In genomic region chr2:168600750-168601490, GRCm38 (mm10) we compare ENCODE assay signal across 9 mouse cellular contexts. TPM values are rescaled to one million over a fixed set of nuclear protein-coding genes. Genes with fewer than 3 reads are reported as not detected.
DNase-seq lines count a peak whose midpoint lies in the region; ATAC-seq lines count a peak whose summit lies in the region.
"Had no signal": no experiment of that assay in that cellular context is flagged by ENCODE, and none has a peak within 500 bp of the region (broad histone marks: within the 10 kb centered on the region; RNA-seq: fewer than 3 reads in every experiment).

No protein-coding gene starts in this region.

- H3K4me1 ChIP-seq in kidney, embryonic 14.5 days (ENCODE audit: control insufficient read depth, insufficient read depth, low read length): peaks cover 22% of the 10 kb centered on the region
- H3K4me1 ChIP-seq in forebrain, embryonic 15.5 days: peaks cover 28% of the 10 kb centered on the region
- H3K4me1 ChIP-seq in midbrain, embryonic 14.5 days (ENCODE audit: control insufficient read depth, insufficient read depth, low read length): peaks cover 17% of the 10 kb centered on the region

- WGBS in kidney, embryonic 14.5 days: 1% methylated on average over 32 of the region's 32 CpGs
- WGBS in forebrain, embryonic 15.5 days: 1% methylated on average over 32 of the region's 32 CpGs
- under 1% methylated on average over 32 of the region's 32 CpGs for WGBS in midbrain, embryonic 14.5 days

- peaks cover 42% of the 10 kb centered on the region for H3K27me3 ChIP-seq in kidney, embryonic 14.5 days (ENCODE audit: control insufficient read depth, insufficient read depth, low read length)
- H3K27me3 ChIP-seq in forebrain, embryonic 15.5 days: peaks cover 25% of the 10 kb centered on the region
- H3K27me3 ChIP-seq in midbrain, embryonic 14.5 days (ENCODE audit: control insufficient read depth, insufficient read depth, low read length): peaks cover 19% of the 10 kb centered on the region

- H3K4me2 ChIP-seq in kidney, embryonic 14.5 days (replicated peaks; ENCODE audit: low read depth, low read length): peak overlapping the region; percentile 83
- peak overlapping the region; percentile 97 for H3K4me2 ChIP-seq in forebrain, embryonic 15.5 days (replicated peaks)
- peak overlapping the region; percentile 73 for H3K4me2 ChIP-seq in midbrain, embryonic 14.5 days (ENCODE audit: low read length)

- no peak for DNase-seq in kidney, postnatal 14 days
- DNase-seq in cerebellum, adult 11 months: peak; percentile 39
- DNase-seq in layer of hippocampus, adult 8-10 months (ENCODE audit: low spot score in 2 of 2): peak; percentile 28 to 47
- peak; percentile 83 for DNase-seq in midbrain, embryonic 14.5 days
- DNase-seq in ovary, postnatal 14 days (ENCODE audit: low spot score): no peak
- no peak for DNase-seq in urinary bladder, postnatal 4 days (ENCODE audit: low spot score in 2 of 2)

- H3K9ac ChIP-seq in kidney, embryonic 14.5 days (ENCODE audit: low read depth, low read length): peak overlapping the region; percentile 43; the same call in 1 of the 2 replicates
- peak overlapping the region; percentile 65 for H3K9ac ChIP-seq in forebrain, embryonic 15.5 days (replicated peaks)
- peak overlapping the region; percentile 59 for H3K9ac ChIP-seq in midbrain, embryonic 14.5 days (replicated peaks; ENCODE audit: low read length)

- ATAC-seq in kidney, embryonic 14.5 days (ENCODE audit: low FRiP score, low TSS enrichment): peak; percentile 10; the same call in 1 of the 2 replicates
- ATAC-seq in forebrain, embryonic 15.5 days (replicated peaks): peak; percentile 74
- ATAC-seq in midbrain, embryonic 14.5 days (ENCODE audit: low FRiP score, low TSS enrichment): peak; percentile 51; the same call in 1 of the 2 replicates

- no peaks in the 10 kb centered on the region for H3K9me3 ChIP-seq in kidney, embryonic 14.5 days (ENCODE audit: control insufficient read depth, low read length)
- H3K9me3 ChIP-seq in forebrain, embryonic 15.5 days: no peaks in the 10 kb centered on the region
- H3K9me3 ChIP-seq in midbrain, embryonic 14.5 days (ENCODE audit: control insufficient read depth, low read length): no peaks in the 10 kb centered on the region

- H3K4me3 ChIP-seq in kidney, embryonic 14.5 days (ENCODE audit: low read length): peak overlapping the region; percentile 44
- peak overlapping the region; percentile 56 for H3K4me3 ChIP-seq in forebrain, embryonic 15.5 days
- H3K4me3 ChIP-seq in midbrain, embryonic 14.5 days (replicated peaks; ENCODE audit: low read depth, low read length): peak overlapping the region; percentile 44

- no peaks in the 10 kb centered on the region for H3K36me3 ChIP-seq in kidney, embryonic 14.5 days (ENCODE audit: control insufficient read depth, insufficient read depth, low read length)
- H3K36me3 ChIP-seq in forebrain, embryonic 15.5 days: no peaks in the 10 kb centered on the region
- no peaks in the 10 kb centered on the region for H3K36me3 ChIP-seq in midbrain, embryonic 14.5 days (ENCODE audit: control insufficient read depth, insufficient read depth, low read length)

- no peak overlapping the region for H3K27ac ChIP-seq in kidney, embryonic 14.5 days (ENCODE audit: low read depth, low read length)
- peak overlapping the region; percentile 14 for H3K27ac ChIP-seq in forebrain, embryonic 15.5 days (replicated peaks)
- peak overlapping the region; percentile 69 for H3K27ac ChIP-seq in midbrain, embryonic 14.5 days (replicated peaks; ENCODE audit: low read depth, low read length)

RNA-seq across cellular contexts. Expression of gene Nfatc2, which starts 0.5 kb away (rescaled TPM):
- 1.7 and 2.7 TPM in 2 replicates for polyA plus RNA-seq in kidney, embryonic 14.5 days (2014; fragmentation: Nextera tagmentation; extraction: Ambion mirVana)
- 1.9 TPM in 2 replicates for polyA plus RNA-seq in forebrain, embryonic 15.5 days (2015; fragmentation: Nextera tagmentation; extraction: Ambion mirVana)
- total RNA-seq in layer of hippocampus, adult 8-10 months (2022): 10 to 100 TPM; 17.8 to 22.0 (median 21.1) TPM
- polyA plus RNA-seq in midbrain, embryonic 14.5 days (2014; fragmentation: Nextera tagmentation; extraction: Ambion mirVana): 2.5 and 2.6 TPM in 2 replicates
- total RNA-seq: MEL had no signal

Comparison
In these comparisons a context has a peak if more than half of its experiments do, and no peak if none do; other contexts are left out.
1. ATAC-seq: peak in every context shown above with its lines; median percentile 74 in forebrain, embryonic 15.5 days; 51 in midbrain, embryonic 14.5 days; 10 in kidney, embryonic 14.5 days.
2. DNase-seq: peak in cerebellum, adult 11 months (single experiment), layer of hippocampus, adult 8-10 months (2 of 2) and midbrain, embryonic 14.5 days (single experiment); none in kidney, postnatal 14 days (single experiment), ovary, postnatal 14 days (single experiment) and urinary bladder, postnatal 4 days (0 of 2).
3. Peak in every context shown above with its lines, with median percentiles within 50 percentile points of each other: H3K4me2 ChIP-seq, H3K4me3 ChIP-seq and H3K9ac ChIP-seq.